Mouse (Mus musculus) layer of hippocampus, postnatal 25 days (tissue): Measurements from ENCODE around the gene Pou2af1. TPM values are rescaled to one million over a fixed set of nuclear protein-coding genes. Genes with fewer than 3 reads are reported as not detected.

Experiments
- total RNA-seq, 2 experiments: library from RNA; stranded (reverse); gene quantifications; 2 replicates each; pipeline ENCODE4 v1.2.3; 2021

Pou2af1 gene
- total RNA-seq, 2 experiments from 2014 or later: 0.10 TPM; not detected in 1

Other genes with a start within 250 kb of the Pou2af1 start
- 10 to 100 TPM; 36.0 to 38.3 TPM for gene Sik2, start 204.6 kb upstream of the Pou2af1 start, total RNA-seq
- gene Btg4, start 152.8 kb upstream of the Pou2af1 start, total RNA-seq: not detected
- 1 to 10 TPM; 5.6 to 6.9 TPM for gene Layn, start 136.6 kb upstream of the Pou2af1 start, total RNA-seq
- gene 4833427G06Rik, start 111.6 kb upstream of the Pou2af1 start, total RNA-seq: not detected
- not detected for gene Gm32742, start 48.2 kb upstream of the Pou2af1 start, total RNA-seq
- 1 to 10 TPM in 1 of 2 experiments, under 1 TPM in 1; 0.57 to 1.2 TPM for gene Colca2, start 64.9 kb downstream of the Pou2af1 start, total RNA-seq
- gene 1810046K07Rik, start 115.2 kb downstream of the Pou2af1 start, total RNA-seq: not detected